Mouse (Mus musculus) cortical plate, adult 2 months (tissue): ENCODE results near the gene Cby3.

Experiments used
- CTCF ChIP-seq: fragments of 200-500 bp; IDR thresholded peaks from 2 replicates; pipeline ENCODE4 v1.5.1; 2011; ENCODE audit warnings: mild to moderate bottlenecking, control low read depth, low read length; ENCODE audit not compliant: insufficient read depth; ENCODE audit errors: extremely low read depth
- POLR2A ChIP-seq: fragments of 200-500 bp; IDR thresholded peaks from 2 replicates; pipeline ENCODE4 v1.6.1; 2011; ENCODE audit warnings: mild to moderate bottlenecking, low read length, control low read depth; ENCODE audit not compliant: insufficient read depth; ENCODE audit errors: extremely low read depth

GRCm38 (mm10) chr11:50355395-50355794 is 1.1 kb downstream of the Cby3 start:
- TF ChIP-seq CTCF (no peak), POLR2A (no peak)
